Mouse (Mus musculus): ENCODE measurements at regions not wholly inside any gene's neighbourhood (a gene's known extent, or its start where the extent isn't known, plus 50 kb on each side); places are given as distances from the start of the nearest gene placed in this dataset.

- no peak for DNase-seq (ENCODE audit: extremely low spot score in 1 of 2, low spot score in 2 of 2)
- Histone ChIP-seq H3K4me3 (no peak overlapping the region), H3K27ac (no peak overlapping the region)
- intact Hi-C loops (cut with DNase I) = no loop called here
- no peak for TF ChIP-seq CTCF (IDR thresholded peaks at IDR 0.05)
Observed at GRCm38 (mm10) chr3:36798160-36798823, 64.6 kb upstream of the 4932438A13Rik start.

GRCm38 (mm10) chr3:36810528-36810927 lies 52.4 kb upstream of the 4932438A13Rik start:
- TF ChIP-seq CTCF (IDR thresholded peaks at IDR 0.05) = no peak
- DNase-seq (ENCODE audit: extremely low spot score in 1 of 2, low spot score in 2 of 2) = no peak
- intact Hi-C loops (cut with DNase I) = no loop called here
- no peak overlapping the region for H3K4me3 ChIP-seq
- H3K27ac ChIP-seq = no peak overlapping the region

Measured in left cerebral cortex, adult 2 months (tissue).